Mouse (Mus musculus) intestine, embryonic 15.5 days (tissue): ENCODE data around the gene Epb41. TPM values are rescaled to one million over a fixed set of nuclear protein-coding genes. Genes with fewer than 3 reads are reported as not detected.

Experiments
- ATAC-seq: fragments of 200-750 bp; cut with Nextera tagmentation; 2 replicates; pipeline ENCODE4 v1.8.0; 2017; ENCODE audit warnings: moderate TSS enrichment, moderate library complexity
- H3K27ac ChIP-seq: fragments of 300-500 bp; sonication (generic); 2 replicates; pipeline ENCODE4 v1.5.1; 2015; ENCODE audit warnings: mild to moderate bottlenecking, inconsistent platforms
- H3K27me3 ChIP-seq: fragments of 300-500 bp; sonication (generic); replicated peaks from 2 replicates; pipeline ENCODE4 v1.6.1; 2015; ENCODE audit warnings: inconsistent platforms
- H3K36me3 ChIP-seq: fragments of 300-500 bp; sonication (generic); 2 replicates; pipeline ENCODE4 v1.6.1; 2015; ENCODE audit warnings: inconsistent platforms
- H3K4me1 ChIP-seq: fragments of 300-500 bp; sonication (generic); replicated peaks from 2 replicates; pipeline ENCODE4 v1.6.1; 2015; ENCODE audit warnings: inconsistent platforms
- H3K4me2 ChIP-seq: fragments of 300-500 bp; sonication (generic); replicated peaks from 2 replicates; pipeline ENCODE4 v1.6.1; 2015; ENCODE audit warnings: mild to moderate bottlenecking, inconsistent platforms
- H3K4me3 ChIP-seq: fragments of 300-500 bp; sonication (generic); replicated peaks from 2 replicates; pipeline ENCODE4 v1.5.1; 2015; ENCODE audit warnings: inconsistent platforms
- H3K9ac ChIP-seq: fragments of 300-500 bp; sonication (generic); 2 replicates; pipeline ENCODE4 v1.6.1; 2015; ENCODE audit warnings: inconsistent platforms
- H3K9me3 ChIP-seq: fragments of 300-500 bp; sonication (generic); 2 replicates; pipeline ENCODE4 v1.6.1; 2016; ENCODE audit warnings: inconsistent platforms
- WGBS: fragments of 180-500 bp; shearing (Covaris S2); methylation state at CpG from one replicate; pipeline ENCODE4 v1.1.7; 2015; 5-methylcytosine and 5-hydroxymethylcytosine counted together
- polyA plus RNA-seq: library from polyadenylated mRNA; unstranded; fragments of >200 nt; fragmentation: Nextera tagmentation; extraction: Ambion mirVana; gene quantifications from 2 replicates; pipeline ENCODE4 v1.2.1, GENCODE M21; 2015

Gene Epb41
- polyA plus RNA-seq, 1 experiment from 2014 or later: 54.2 TPM

DNA sequence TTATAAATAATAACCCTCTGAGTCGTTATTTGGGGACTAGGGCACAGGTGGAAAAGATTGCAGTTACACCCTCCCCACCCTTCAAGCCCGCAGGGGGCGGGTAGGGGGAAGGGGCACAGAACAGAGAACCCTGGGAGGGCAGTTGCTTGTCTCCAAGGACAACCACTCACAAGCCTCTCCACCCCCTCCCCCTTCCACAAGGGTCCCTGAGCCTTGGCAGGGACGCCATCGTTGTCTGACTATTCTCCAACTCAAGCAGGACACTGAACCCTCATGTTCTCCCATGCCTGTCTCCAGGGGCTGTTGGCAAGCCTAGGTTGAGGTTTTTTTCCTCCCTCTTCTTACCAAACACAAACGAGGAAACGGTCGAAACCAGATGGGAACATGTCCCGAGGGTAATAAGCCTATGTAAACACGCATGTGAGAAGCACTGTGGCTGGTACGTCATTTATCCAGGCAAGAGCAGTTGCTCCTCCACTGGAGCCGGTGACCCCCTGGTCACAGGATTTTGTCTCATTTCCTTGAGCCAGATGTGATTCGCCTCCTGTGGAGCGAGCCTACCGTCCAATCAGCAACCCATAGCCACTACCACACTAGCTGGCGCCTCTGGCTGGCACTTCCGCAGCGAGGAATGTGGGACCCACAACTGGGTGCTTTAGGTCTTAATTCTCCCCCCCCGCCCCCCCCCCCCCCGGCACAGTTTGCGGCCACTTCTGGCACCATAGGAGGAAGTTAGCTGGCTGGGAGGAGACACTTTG lies 164.7 kb downstream of the Epb41 start:
- ATAC-seq: peak; percentile 60

DNA sequence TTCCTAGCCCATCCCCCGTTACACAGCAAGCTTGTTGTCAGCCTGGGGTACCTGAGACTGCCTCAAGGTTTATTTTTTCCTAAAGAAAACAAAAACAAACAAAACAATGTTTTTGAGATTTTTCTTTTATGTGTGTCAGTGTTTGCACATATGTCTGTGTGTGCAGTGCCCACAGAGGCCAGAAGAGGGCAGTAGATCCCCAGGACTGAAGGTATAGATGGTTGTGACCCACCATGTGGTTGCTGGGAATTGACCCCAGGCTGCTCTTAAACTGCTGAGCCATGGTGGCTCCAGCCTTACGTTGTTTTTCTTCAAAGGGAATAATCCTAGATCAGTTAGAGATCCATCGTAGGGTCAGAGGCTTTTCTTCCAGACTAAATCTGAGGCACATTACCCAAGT lies 167.2 kb downstream of the Epb41 start:
- ATAC-seq: no peak
- 92% methylated on average over 3 of the region's 3 CpGs for WGBS
- Histone ChIP-seq H3K9me3 (no peaks in the 10 kb centered on the region), H3K27ac (no peak overlapping the region), H3K4me3 (no peak overlapping the region), H3K9ac (no peak overlapping the region), H3K4me1 (peaks cover 9% of the 10 kb centered on the region), H3K4me2 (no peak overlapping the region), H3K36me3 (peaks cover 5% of the 10 kb centered on the region; the same call in 1 of the 2 replicates), H3K27me3 (no peaks in the 10 kb centered on the region)

More for the DNA sequence above, 164.7 kb downstream of the Epb41 start:
- Histone ChIP-seq H3K9ac (no peak overlapping the region), H3K4me2 (peak overlapping the region; percentile 46), H3K27ac (peak overlapping the region; percentile 45; the same call in 1 of the 2 replicates), H3K9me3 (no peaks in the 10 kb centered on the region), H3K27me3 (peaks cover under 1% of the 10 kb centered on the region; the same call in 1 of the 2 replicates), H3K4me3 (no peak overlapping the region), H3K4me1 (peaks cover 19% of the 10 kb centered on the region), H3K36me3 (no peaks in the 10 kb centered on the region)
- 8% methylated on average over 19 of the region's 21 CpGs for WGBS

DNA sequence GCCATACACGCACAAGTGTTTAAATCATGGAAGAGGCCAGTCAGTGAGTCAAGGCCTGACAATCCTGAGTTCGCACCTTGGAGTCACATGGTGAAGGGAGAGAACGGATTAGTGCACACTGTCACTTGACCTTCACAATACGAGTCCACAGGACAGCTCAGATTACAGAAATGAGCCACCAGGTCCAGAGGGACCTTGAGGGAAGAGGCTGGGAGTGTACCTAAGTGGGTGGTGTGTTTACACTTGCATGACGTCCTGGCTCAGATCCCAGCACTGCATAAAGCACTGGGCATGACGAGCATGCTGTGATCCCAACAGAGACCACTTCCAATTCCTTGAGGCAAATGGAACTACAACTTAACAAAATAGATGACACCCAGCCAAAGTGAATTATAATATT lies 168.7 kb downstream of the Epb41 start:
- peak; percentile 48 for ATAC-seq
- 41% methylated on average over 6 of the region's 6 CpGs for WGBS
- Histone ChIP-seq H3K9ac (no peak overlapping the region), H3K27me3 (no peaks in the 10 kb centered on the region), H3K27ac (no peak overlapping the region), H3K4me3 (no peak overlapping the region), H3K36me3 (peaks cover 11% of the 10 kb centered on the region), H3K4me2 (no peak overlapping the region), H3K4me1 (peaks cover 9% of the 10 kb centered on the region), H3K9me3 (no peaks in the 10 kb centered on the region)

DNA sequence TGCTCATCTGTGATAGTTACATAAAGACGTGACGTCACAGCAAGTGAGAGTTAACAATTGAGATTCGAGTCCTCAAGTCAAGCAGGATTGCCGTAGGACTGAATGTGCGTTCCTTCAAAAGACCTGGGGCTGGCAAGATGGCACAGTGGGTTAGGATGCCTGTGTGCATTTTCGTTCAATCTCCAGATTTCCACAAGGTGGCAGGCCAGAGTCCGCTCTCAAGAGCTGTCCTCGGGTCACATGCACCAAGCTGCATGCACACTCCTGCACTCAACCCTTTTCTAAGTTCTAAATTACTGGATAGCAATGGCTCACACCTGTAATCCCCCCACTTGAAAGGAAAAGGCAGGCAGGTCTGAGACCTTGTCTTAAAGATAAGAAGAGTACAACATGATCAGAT lies 170.6 kb downstream of the Epb41 start:
- H3K4me2 ChIP-seq: no peak overlapping the region
- H3K4me1 ChIP-seq: no peaks in the 10 kb centered on the region
- 57% methylated on average over 8 of the region's 8 CpGs for WGBS
- H3K27me3 ChIP-seq: no peaks in the 10 kb centered on the region
- no peak overlapping the region for H3K4me3 ChIP-seq
- no peaks in the 10 kb centered on the region for H3K9me3 ChIP-seq
- H3K27ac ChIP-seq: no peak overlapping the region
- H3K36me3 ChIP-seq: peaks cover 30% of the 10 kb centered on the region
- no peak overlapping the region for H3K9ac ChIP-seq
- peak; percentile 32; the same call in 1 of the 2 replicates for ATAC-seq

DNA sequence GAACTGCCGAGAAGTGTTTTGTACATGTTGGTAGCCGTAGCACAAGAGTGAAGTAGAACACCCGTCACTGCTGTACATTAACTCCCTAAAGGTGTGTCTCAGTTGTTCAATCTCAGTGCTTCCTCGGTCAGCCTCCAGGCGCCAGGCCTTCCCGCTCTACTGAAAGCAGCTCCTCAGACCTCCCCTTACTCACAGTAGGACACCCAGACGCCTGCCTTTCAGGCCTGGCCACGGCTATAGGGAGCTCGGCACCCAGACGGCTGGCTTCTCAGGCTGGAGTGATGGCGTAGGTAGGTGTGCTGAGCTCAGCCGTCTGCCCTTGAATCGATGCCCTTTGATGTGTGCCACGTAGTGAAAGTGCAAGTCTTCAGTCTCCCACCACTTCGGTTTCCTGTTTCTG lies 174.0 kb downstream of the Epb41 start:
- H3K27me3 ChIP-seq: no peaks in the 10 kb centered on the region
- 91% methylated on average over 15 of the region's 15 CpGs for whole genome bisulfite sequencing
- no peak overlapping the region for H3K9ac ChIP-seq
- no peak for ATAC-seq
- H3K4me3 ChIP-seq: no peak overlapping the region
- no peak overlapping the region for H3K27ac ChIP-seq
- H3K4me2 ChIP-seq: no peak overlapping the region
- H3K9me3 ChIP-seq: no peaks in the 10 kb centered on the region
- peaks cover 51% of the 10 kb centered on the region for H3K36me3 ChIP-seq
- H3K4me1 ChIP-seq: no peaks in the 10 kb centered on the region

DNA sequence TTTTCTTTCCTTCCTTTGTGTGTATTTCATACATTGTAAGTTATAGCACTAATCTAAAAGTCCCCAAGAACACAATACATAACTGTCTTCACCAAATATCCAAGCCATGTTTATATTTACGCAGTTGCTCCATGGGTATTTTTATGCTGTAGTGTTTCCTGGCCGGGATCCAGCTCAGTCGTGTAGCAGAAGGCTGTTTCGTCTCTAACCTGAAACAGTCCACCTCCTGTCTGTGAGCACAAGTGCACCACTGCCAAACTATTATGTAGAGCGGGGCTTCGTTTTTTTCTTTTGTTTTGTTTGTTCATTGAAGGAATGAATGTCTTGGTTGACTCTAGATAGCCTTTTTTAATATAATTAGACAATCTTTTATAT lies 176.0 kb downstream of the Epb41 start:
- Histone ChIP-seq H3K27me3 (no peaks in the 10 kb centered on the region), H3K36me3 (peaks cover 55% of the 10 kb centered on the region), H3K9ac (no peak overlapping the region), H3K4me3 (no peak overlapping the region), H3K4me2 (no peak overlapping the region), H3K9me3 (no peaks in the 10 kb centered on the region), H3K4me1 (no peaks in the 10 kb centered on the region), H3K27ac (no peak overlapping the region)
- WGBS: 76% methylated on average over 6 of the region's 6 CpGs
- ATAC-seq: no peak

DNA sequence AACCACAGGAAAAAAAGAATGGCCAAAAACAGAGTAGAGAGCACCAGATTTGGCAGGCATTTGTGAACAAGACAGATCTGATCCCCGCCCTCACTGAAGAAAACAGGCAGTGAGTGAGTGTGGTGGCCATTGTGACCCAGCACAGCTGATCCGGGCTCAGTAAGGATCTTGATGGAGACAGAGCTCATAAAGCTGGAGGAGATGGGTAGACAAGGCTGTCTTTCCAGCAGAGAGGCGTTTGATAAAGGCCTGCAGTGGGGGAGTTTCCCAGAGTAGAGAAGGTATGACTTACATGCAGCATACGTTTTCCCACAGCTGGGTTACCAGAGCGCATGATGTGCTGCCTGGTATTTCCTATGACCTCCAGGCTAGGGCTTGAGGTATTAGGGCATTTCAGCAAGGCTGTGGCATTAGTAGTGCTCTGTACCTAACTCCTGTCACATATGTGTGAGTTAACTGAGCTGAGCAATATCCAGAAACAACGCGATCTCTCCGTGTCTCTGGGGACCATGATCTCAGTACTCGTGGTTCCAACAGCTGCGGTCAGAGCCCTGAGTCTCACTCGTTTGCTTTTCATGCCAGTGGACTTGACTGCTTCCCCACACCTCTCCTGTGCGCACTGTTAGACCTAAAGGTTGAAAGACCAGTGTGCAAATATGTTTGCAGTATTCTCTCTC lies 176.5 kb downstream of the Epb41 start:
- Histone ChIP-seq H3K36me3 (peaks cover 58% of the 10 kb centered on the region), H3K4me3 (no peak overlapping the region), H3K4me1 (no peaks in the 10 kb centered on the region), H3K4me2 (no peak overlapping the region), H3K27ac (no peak overlapping the region), H3K9ac (no peak overlapping the region), H3K9me3 (no peaks in the 10 kb centered on the region), H3K27me3 (no peaks in the 10 kb centered on the region)
- ATAC-seq: no peak
- 90% methylated on average over 12 of the region's 12 CpGs for WGBS

DNA sequence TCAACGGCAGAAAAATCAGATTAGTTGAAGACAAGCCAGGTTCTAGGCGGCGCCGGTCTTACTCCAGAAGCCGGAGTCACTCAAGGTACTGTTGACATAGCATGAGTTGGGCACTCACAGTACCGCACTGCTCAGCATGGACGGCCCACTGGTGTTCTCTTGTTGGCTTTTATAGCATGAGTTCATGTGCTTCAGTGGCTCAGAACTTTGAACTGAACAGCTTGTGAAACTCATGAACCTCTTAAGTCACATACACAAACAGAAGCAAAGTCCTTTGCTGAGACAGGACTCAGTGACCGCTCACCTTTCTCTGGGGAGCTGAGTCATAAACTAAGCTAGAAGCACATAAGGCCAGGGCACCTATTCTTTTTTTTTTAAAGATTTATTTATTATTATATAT lies 177.3 kb downstream of the Epb41 start:
- no peak overlapping the region for H3K27ac ChIP-seq
- ATAC-seq: peak; percentile 82

DNA sequence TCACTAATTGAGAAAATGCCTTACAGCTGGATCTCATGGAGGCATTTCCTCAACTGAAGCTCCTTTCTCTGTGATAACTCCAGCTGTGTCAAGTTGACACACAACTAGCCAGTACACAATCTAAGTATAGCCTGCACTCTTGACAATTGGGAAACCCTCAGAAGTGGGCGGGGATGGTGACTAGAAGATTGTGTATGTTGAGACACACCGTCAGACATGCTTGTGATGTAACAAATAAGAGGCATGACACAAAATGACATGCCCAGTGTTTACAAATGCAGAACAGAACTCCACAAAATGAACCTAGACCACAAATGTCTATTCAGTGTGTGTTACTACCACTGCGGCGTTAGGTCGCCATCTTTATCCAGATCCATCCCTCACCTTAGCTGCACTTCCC lies 178.0 kb downstream of the Epb41 start:
- no peak overlapping the region for H3K4me3 ChIP-seq
- H3K9ac ChIP-seq: no peak overlapping the region
- no peak overlapping the region for H3K27ac ChIP-seq
- no peaks in the 10 kb centered on the region for H3K4me1 ChIP-seq
- no peaks in the 10 kb centered on the region for H3K9me3 ChIP-seq
- H3K27me3 ChIP-seq: no peaks in the 10 kb centered on the region
- ATAC-seq: no peak; the same call in 1 of the 2 replicates
- H3K4me2 ChIP-seq: no peak overlapping the region
- H3K36me3 ChIP-seq: peaks cover 70% of the 10 kb centered on the region
- WGBS: 95% methylated on average over 5 of the region's 5 CpGs

More for the DNA sequence above, 177.3 kb downstream of the Epb41 start:
- Histone ChIP-seq H3K4me1 (no peaks in the 10 kb centered on the region), H3K9ac (no peak overlapping the region), H3K36me3 (peaks cover 66% of the 10 kb centered on the region), H3K4me2 (no peak overlapping the region), H3K4me3 (no peak overlapping the region), H3K9me3 (no peaks in the 10 kb centered on the region), H3K27me3 (no peaks in the 10 kb centered on the region)
- 79% methylated on average over 8 of the region's 8 CpGs for WGBS

DNA sequence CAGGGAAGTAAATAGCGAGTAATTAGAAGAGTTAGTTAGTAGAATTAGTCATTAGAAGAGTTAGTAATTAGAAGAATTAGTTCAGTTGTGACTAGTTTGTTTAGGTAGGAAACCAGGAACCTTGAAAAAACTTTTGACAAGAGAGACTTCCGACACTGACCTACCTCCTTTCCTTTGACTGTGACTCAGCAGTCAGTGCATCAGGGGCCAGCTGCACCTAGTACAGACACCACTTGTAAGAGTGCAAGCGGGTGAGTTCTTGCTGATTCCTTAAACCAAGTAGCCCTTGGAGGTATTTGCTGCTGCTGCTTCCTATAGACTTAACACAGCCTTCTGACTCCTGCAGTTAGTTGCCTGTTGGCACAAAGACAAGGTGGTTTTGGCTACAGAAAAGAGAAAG lies 184.4 kb downstream of the Epb41 start:
- H3K27me3 ChIP-seq: no peaks in the 10 kb centered on the region
- H3K4me2 ChIP-seq: no peak overlapping the region
- peaks cover 37% of the 10 kb centered on the region for H3K36me3 ChIP-seq
- no peak overlapping the region for H3K9ac ChIP-seq
- ATAC-seq: no peak
- H3K4me1 ChIP-seq: no peaks in the 10 kb centered on the region
- H3K4me3 ChIP-seq: no peak overlapping the region
- no peaks in the 10 kb centered on the region for H3K9me3 ChIP-seq
- 79% methylated on average over 3 of the region's 3 CpGs for WGBS
- no peak overlapping the region for H3K27ac ChIP-seq

DNA sequence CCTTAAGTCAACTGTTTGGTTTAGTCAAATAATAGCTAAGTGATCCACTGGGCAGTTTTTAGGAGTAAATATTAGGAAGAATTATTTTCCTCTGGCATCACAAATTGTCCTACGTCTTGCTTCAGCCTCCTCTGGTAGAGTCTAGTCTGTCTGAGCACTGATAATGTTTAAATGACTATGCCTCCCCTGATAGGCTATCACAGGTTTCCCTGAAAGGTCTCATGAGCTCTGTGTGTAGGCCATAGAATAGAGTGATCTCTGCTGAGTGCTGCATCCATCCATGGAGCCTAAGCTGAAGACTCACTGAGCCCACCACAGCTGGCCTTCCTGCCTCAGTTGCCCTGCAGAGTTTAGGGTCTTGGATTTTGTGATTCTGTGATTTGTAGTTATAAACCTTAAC lies 186.6 kb downstream of the Epb41 start:
- H3K4me3 ChIP-seq: no peak overlapping the region
- H3K27me3 ChIP-seq: no peaks in the 10 kb centered on the region
- H3K4me1 ChIP-seq: peaks cover 5% of the 10 kb centered on the region
- H3K9me3 ChIP-seq: no peaks in the 10 kb centered on the region
- no peak overlapping the region for H3K9ac ChIP-seq
- H3K36me3 ChIP-seq: peaks cover 34% of the 10 kb centered on the region
- WGBS: 74% methylated on average over 1 of the region's 1 CpGs
- H3K4me2 ChIP-seq: no peak overlapping the region
- H3K27ac ChIP-seq: no peak overlapping the region
- ATAC-seq: no peak

DNA sequence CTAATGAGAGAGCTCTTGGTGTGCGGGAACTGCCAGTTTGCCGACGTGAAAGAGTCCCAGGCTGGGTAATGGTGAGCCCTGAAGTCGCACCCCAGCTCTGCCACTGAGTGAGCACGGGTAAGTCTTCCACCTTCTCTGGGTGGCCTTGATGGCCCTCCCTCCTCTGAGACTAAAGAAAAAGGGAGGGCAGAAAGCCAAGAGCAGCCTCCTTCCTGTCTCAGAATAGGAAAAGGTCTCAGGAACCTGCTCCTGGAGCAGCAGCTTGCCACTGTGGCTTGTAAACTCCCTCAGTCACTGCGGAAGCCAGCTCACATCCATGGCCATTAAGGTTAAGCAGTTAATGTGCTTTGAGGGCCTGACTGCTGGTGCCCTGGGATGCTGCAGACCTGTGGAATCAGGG lies 189.7 kb downstream of the Epb41 start:
- Histone ChIP-seq H3K27ac (no peak overlapping the region), H3K27me3 (no peaks in the 10 kb centered on the region), H3K4me1 (peaks cover 11% of the 10 kb centered on the region), H3K9me3 (no peaks in the 10 kb centered on the region), H3K36me3 (peaks cover 19% of the 10 kb centered on the region), H3K4me2 (no peak overlapping the region), H3K9ac (no peak overlapping the region), H3K4me3 (no peak overlapping the region)
- WGBS: 76% methylated on average over 6 of the region's 6 CpGs
- no peak for ATAC-seq

DNA sequence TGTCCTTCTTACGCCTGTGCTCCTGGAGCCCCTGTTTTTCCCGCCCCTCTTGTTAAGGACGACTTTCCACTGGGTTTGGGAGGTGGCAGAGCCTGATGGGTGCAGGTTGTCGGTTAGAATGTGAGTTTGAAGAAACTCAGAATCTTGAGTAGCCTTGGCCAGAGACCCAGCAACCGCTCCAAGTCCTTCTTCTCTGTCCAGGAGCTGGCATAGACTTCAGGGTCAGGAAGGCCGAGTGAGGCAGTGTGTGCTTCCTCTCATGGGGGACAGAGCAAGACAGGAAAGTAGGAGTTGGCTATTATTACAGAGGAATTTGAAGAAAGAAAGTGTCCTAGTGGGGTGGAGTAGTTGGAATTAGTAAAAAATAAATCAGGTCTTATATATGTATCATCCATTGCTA lies 191.6 kb downstream of the Epb41 start:
- ATAC-seq: no peak
- peaks cover 17% of the 10 kb centered on the region for H3K4me1 ChIP-seq
- no peaks in the 10 kb centered on the region for H3K9me3 ChIP-seq
- H3K27me3 ChIP-seq: no peaks in the 10 kb centered on the region
- no peak overlapping the region for H3K27ac ChIP-seq
- no peak overlapping the region for H3K4me3 ChIP-seq
- WGBS: 62% methylated on average over 6 of the region's 6 CpGs
- H3K36me3 ChIP-seq: peaks cover 19% of the 10 kb centered on the region
- no peak overlapping the region for H3K4me2 ChIP-seq
- H3K9ac ChIP-seq: no peak overlapping the region
